Mouse (Mus musculus): ENCODE results near the gene Klhl24.
"Not testable (repeated sequence)": the region's sequence is repeated elsewhere in the genome, so short reads cannot be mapped to it uniquely, and the experiment has no call there.

Klhl24 gene

GRCm38 (mm10) chr16:20097069-20097710 lies at the start of gene Klhl24:
Gene Klhl24 (plus strand): TSS chr16:20097542.
- DNase-seq (ENCODE audit: low read depth, low spot score), result peak; percentile 99

- no peak for DNase-seq (ENCODE audit: low read depth, low spot score)
These were observed 44.7 kb upstream of the Klhl24 start for GRCm38 (mm10) chr16:20052655-20053054.

DNA sequence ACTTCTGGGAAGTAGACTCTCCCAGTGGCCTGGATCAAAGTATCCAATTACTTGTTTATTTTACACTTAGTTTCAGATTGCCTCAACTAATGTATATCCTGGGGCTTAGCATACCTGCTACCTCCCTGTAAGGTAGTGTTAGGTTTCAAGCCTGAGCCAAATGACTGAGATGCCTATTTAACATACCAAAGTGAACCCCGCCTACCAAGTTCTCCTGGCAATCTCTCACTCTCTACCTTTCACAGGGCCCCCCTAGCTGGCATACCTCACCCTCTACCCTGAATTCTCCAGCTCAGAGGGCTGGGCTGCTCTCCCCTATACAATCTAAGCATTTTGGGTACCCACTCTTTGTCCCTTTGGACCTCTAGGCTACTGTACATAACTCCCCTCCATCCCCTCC lies 24.6 kb upstream of the Klhl24 start:
- no peak for DNase-seq (ENCODE audit: low read depth, low spot score)

- no peak for DNase-seq (ENCODE audit: low read depth, low spot score)
These were observed 20.7 kb upstream of the Klhl24 start for GRCm38 (mm10) chr16:20076675-20077074.

DNA sequence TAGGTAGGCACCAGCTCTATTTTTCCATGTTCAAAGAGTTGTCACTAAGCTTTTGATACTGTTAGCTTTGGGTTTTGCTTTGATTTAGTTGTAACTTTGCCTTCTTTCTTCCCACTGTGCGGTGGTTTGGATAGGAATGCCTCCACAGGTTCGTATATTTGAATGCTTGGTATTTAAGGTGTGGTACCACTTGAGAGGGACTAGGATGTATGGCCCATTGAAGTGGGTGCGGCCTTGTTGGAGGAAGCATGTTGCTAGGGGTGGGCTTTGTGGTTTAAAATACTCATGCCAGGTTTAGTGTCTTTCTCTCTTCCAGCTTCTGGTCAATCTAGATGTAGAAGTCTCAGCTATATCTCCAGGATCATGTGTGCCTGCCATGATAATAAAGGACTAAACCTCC lies 17.1 kb upstream of the Klhl24 start:
- DNase-seq (ENCODE audit: low read depth, low spot score), result no peak

DNA sequence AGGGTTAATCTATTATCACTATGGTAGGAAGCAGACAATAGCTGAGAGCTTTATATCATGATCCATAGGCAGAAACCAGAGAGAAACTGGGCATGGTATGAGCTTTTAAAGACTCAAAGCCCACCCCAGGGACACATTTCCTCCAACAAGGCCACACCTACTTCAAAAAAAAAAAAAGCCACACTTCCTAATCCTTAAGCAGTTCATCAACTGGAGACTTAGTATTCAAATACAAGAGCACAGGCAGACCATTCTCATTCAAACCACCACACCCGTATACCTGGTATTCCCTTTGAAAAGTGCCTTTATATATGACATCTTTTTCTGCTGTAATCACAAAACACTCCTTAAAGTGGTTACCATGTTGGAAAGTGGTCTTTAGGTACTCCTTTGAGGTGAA lies 12.7 kb upstream of the Klhl24 start:
- DNase-seq (ENCODE audit: low read depth, low spot score), result no peak

GRCm38 (mm10) chr16:20085250-20085905 lies 12.0 kb upstream of the Klhl24 start:
- no peak for DNase-seq (ENCODE audit: low read depth, low spot score)

- no peak for DNase-seq (ENCODE audit: low read depth, low spot score)
These were observed 10.4 kb upstream of the Klhl24 start for GRCm38 (mm10) chr16:20086976-20087375.

- no peak for DNase-seq (ENCODE audit: low read depth, low spot score)
These were observed 7.7 kb upstream of the Klhl24 start for GRCm38 (mm10) chr16:20089636-20090035.

DNA sequence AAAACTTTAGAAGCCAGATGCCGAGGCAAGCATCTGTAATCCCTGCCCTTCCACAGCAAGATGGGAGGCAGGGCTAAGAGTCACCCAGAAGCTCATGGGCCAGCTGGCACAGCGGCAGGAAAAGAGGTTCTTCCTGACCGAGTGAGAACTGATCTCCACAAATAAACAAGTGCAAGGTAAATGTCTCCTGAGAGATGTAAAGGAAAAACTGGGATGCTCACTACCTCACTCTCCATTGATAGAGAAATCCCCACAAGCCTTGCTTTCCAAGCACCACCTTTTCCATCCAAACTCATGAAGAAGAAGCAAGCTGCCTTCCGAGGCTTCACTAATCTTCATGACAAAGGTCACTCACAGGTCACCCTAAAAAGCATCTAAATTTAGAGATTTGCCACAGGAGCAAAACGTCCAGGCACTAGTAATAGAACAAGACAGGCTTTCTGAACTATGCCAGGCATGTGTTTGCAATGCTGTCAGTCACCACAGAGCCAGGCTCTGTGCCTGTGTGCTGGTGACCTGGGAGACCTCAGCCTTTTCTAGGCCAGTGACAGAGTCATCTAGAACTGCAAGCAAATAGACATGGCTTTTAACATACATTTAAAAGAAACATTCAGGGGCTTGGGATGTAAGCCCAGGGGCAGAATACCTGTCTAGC lies 6.3 kb upstream of the Klhl24 start:
- peak; percentile 19 for DNase-seq (ENCODE audit: low read depth, low spot score)

DNA sequence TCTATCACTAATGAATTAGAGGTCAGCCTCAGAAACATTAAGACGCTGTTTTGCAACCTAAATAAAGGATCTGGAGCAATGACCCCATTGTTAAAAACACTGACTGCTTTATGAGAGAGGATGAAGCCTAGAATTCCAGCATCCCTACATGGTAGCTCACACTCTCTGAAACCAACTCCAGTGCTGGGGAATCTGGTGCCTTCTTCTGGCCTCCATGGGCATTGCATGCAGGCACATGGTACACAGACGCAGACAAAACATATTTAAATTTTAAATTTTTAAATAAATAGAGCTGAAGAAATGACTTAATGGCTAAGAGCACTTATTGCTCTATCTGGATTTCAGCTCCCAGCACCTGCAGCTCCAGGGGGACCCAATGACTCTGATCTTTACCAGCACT lies 1.4 kb upstream of the Klhl24 start:
- peak; percentile 66 for DNase-seq (ENCODE audit: low read depth, low spot score)

GRCm38 (mm10) chr16:20097711-20098374 lies 501 bp downstream of the Klhl24 start:
- peak; percentile 93 for DNase-seq (ENCODE audit: low read depth, low spot score)

DNA sequence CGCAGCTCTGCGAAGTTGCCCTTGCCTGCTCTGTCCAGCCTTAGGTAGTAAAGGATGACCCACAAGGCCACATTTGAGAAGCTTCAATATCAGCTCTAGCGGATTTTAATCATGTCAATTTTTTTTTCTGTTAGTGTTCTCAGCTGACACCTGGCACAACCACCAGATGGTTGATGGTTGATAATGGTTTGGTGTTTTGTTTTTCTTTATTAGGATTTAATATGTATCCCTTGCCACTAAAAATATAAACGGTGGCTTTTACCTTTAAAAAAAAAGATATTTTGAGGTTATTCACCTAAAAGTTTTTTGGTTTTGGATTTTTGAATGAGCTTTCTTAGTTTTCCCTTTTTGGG lies 1.0 kb downstream of the Klhl24 start:
- DNase-seq (ENCODE audit: low read depth, low spot score), result no peak

DNA sequence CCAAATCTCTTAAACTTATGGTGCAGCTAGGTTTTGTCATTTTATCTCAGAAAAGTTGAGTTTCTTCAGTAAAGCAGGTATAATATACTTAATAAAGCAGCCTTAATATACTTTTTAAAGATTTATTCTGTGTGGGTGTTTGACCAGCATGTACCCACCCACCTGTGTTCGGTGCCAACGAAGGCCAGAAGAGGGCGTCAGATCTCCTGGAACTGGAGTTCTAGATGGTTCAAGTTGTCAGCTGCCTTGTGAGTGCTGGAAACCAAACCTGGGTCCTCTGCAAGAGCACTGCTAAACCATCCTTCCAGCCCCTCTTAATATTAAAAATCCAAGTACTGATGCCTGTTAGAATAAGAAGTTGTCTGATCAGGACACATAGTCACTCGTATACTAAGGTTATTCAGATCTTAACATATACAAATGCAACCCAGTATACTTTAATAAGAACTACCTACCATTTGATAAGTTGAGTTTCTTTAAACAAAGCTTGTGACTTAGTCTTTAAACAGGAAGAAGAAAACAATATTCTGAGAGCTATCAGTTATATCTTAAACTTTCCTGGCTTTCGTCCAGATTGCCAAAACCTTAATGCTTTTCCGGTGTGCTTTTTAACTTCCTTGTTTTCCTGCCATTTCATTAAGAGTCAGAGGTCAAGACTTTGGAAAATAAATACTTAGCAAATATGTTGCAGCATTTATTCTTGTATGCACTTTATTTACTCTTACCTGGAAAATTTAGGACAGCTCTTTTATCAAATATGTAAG lies 1.7 kb downstream of the Klhl24 start:
- DNase-seq (ENCODE audit: low read depth, low spot score), result peak; percentile 37

GRCm38 (mm10) chr16:20106996-20107395 lies 9.7 kb downstream of the Klhl24 start:
- DNase-seq (ENCODE audit: low read depth, low spot score), result no peak

GRCm38 (mm10) chr16:20108961-20109360 lies 11.6 kb downstream of the Klhl24 start:
- DNase-seq (ENCODE audit: low read depth, low spot score), result peak; percentile 37

DNA sequence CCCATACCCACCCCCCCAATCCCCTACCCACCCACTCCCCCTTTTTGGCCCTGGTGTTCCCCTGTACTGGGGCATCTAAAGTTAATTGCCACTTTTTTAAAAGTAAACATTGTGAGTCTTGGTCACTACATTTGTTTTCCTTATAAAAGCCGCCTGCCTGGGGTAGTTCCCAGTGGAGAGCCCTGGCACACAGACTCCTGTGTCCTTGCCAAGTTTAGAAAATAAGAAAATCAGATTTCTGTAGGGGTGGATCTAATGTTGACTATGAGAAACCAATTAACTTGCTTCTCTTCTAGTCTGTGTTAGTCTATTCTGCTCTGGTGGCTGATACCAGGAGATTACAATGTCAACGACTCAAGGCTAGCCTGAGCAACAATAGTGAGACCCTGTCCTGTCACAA lies 15.3 kb downstream of the Klhl24 start:
- DNase-seq (ENCODE audit: low read depth, low spot score), result no peak

DNA sequence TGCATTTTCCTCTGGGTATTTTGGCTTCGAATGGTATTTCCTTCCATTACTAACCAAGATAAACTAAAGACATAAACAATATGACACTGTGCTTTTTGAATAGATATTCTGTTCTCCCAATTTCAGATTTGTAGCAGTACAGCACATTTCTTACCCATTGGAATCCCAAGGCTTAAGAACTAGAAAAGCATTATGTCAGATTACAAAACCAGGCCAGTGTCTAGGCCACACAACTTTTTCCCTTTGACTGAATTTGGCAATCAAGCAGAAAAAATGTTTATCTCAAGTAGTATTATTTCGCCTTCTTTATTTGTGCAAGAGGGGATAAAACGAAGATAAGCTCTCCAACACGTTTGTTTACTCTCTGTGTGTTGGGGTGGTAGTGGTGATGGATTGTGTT lies 18.7 kb downstream of the Klhl24 start:
- DNase-seq (ENCODE audit: low read depth, low spot score), result no peak

DNA sequence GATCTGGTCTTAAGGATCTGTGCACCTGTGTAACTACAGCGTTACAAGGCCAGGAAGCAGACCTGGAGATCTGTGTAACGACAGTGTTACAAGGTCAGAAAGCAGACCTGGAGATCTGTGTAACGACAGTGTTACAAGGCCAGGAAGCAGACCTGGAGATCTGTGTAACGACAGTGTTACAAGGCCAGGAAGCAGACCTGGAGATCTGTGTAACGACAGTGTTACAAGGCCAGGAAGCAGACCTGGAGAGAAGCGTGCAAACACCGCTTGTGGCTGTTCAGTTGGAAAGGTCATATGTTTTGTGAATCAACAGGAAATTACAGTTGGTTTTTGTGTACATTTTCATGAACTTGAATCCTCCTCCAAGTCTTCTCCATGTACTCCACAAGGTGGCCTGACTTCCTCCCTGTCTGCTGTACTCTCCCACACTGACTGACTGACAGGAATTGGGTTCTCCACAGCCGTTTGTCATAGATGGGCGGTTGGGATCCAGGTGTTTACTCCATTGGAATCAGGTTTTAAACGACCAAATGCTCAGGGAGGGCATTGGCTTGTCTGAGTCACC lies 29.1 kb downstream of the Klhl24 start:
- DNase-seq (ENCODE audit: low read depth, low spot score), result not testable (repeated sequence)

GRCm38 (mm10) chr16:20130397-20130796 lies 33.1 kb downstream of the Klhl24 start:
- DNase-seq (ENCODE audit: low read depth, low spot score), result no peak

DNA sequence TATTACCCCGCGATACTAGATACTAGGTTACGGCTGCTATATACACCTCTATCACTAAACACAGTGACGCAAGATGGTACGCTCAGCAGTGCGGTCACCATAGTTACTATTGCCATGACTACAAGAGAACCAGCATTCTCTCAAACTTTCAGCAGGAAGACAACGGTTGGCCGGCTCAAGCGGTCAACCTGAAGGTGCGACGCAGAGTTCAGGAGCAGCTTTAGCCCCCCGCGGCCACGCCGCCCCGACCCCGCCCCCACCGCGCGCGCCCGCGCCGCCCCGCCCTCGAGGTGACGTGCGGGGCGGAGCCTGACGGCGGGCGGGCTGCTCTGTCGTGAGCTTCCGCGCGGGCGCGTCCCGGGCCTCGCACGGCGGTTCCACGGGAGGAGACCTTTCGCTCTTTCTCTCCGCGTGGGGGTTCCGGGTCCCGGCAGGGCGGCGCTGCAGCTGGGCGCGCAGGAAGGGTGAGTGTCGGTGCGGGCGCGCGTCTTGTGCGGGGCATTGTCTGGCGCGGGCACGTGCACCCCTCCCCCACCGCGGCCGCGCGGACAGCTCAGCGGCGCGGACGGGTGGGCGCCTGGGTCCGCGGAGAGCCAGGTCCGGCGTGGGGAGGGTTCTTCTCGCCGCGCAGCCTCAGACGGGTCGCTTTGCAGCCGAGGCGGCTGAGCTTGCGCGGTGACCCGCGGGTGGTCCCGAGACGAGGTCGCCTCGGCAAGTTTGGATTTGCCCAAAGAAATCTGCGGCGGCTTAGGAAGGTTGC lies 43.6 kb downstream of the Klhl24 start, which contains the start of gene Yeats2:
Gene Yeats2 (plus strand): TSS at position 292 of the 760 bp plus-strand sequence.
- DNase-seq (ENCODE audit: low read depth, low spot score), result peak; percentile 79
